Mouse (Mus musculus) midbrain, postnatal 0 days (tissue): ENCODE results near the gene Aqp3. TPM values are rescaled to one million over a fixed set of nuclear protein-coding genes. Genes with fewer than 3 reads are reported as not detected.

Source experiments
- ATAC-seq: fragments of 200-750 bp; cut with Nextera tagmentation; 2 replicates; pipeline ENCODE4 v1.8.0; 2017; ENCODE audit warnings: moderate number of reproducible peaks, mild to moderate bottlenecking, moderate TSS enrichment, moderate library complexity; ENCODE audit not compliant: low FRiP score
- DNase-seq: peaks from one replicate; pipeline ENCODE4 v3.0.0-alpha.2; 2015; ENCODE audit warnings: low spot score
- H3K27ac ChIP-seq: fragments of 300-500 bp; sonication (generic); 2 replicates; pipeline ENCODE4 v1.5.1; 2014; ENCODE audit warnings: low read depth, mild to moderate bottlenecking, low read length, mixed read lengths
- H3K27me3 ChIP-seq: fragments of 300-500 bp; sonication (generic); 2 replicates; pipeline ENCODE4 v1.6.1; 2014; ENCODE audit warnings: low read length, control low read depth, mixed read lengths; ENCODE audit not compliant: insufficient read depth
- H3K36me3 ChIP-seq: fragments of 300-500 bp; sonication (generic); 2 replicates; pipeline ENCODE4 v1.6.1; 2014; ENCODE audit warnings: low read length, control low read depth, mixed read lengths; ENCODE audit not compliant: insufficient read depth
- H3K4me1 ChIP-seq: fragments of 300-500 bp; sonication (generic); 2 replicates; pipeline ENCODE4 v1.6.1; 2014; ENCODE audit warnings: mild to moderate bottlenecking, control low read depth, antibody characterized with exemption, low read length, mixed read lengths; ENCODE audit not compliant: insufficient read depth
- H3K4me2 ChIP-seq: fragments of 300-500 bp; sonication (generic); 2 replicates; pipeline ENCODE4 v1.6.1; 2014; ENCODE audit warnings: low read depth, mild to moderate bottlenecking, low read length, mixed read lengths; ENCODE audit not compliant: poor library complexity, severe bottlenecking
- H3K4me3 ChIP-seq: fragments of 300-500 bp; sonication (generic); 2 replicates; pipeline ENCODE4 v1.5.1; 2014; ENCODE audit warnings: low read depth, mild to moderate bottlenecking, low read length, moderate library complexity
- H3K9ac ChIP-seq: fragments of 300-500 bp; sonication (generic); replicated peaks from 2 replicates; pipeline ENCODE4 v1.6.1; 2014; ENCODE audit warnings: mild to moderate bottlenecking, low read length, moderate library complexity, mixed read lengths; ENCODE audit not compliant: poor library complexity, severe bottlenecking
- H3K9me3 ChIP-seq: fragments of 300-500 bp; sonication (generic); 2 replicates; pipeline ENCODE4 v1.6.1; 2016; ENCODE audit warnings: low read length, control low read depth
- CTCF ChIP-seq: IDR thresholded peaks from 2 replicates; pipeline ENCODE4 v1.5.1; 2016; ENCODE audit warnings: antibody characterized with exemption, mild to moderate bottlenecking
- WGBS: fragments of 180-500 bp; shearing (Covaris S2); extraction: QIAGEN DNeasy Blood & Tissue Kit; methylation state at CpG from one replicate; pipeline ENCODE4 v1.1.7; 2014; 5-methylcytosine and 5-hydroxymethylcytosine counted together
- polyA plus RNA-seq: library from polyadenylated mRNA; unstranded; fragments of >200 nt; fragmentation: Nextera tagmentation; extraction: Ambion mirVana; gene quantifications from 2 replicates; pipeline ENCODE4 v1.2.1, GENCODE M21; 2015
- total RNA-seq: library from RNA; depleted of rRNA; stranded (reverse); fragments of >200 nt; gene quantifications from 2 replicates; pipeline ENCODE4 v1.2.3, GENCODE M21; 2014

Aqp3 gene
- total and polyA plus RNA-seq, 2 experiments from 2014 or later = 0.47 to 1.1 TPM

DNA sequence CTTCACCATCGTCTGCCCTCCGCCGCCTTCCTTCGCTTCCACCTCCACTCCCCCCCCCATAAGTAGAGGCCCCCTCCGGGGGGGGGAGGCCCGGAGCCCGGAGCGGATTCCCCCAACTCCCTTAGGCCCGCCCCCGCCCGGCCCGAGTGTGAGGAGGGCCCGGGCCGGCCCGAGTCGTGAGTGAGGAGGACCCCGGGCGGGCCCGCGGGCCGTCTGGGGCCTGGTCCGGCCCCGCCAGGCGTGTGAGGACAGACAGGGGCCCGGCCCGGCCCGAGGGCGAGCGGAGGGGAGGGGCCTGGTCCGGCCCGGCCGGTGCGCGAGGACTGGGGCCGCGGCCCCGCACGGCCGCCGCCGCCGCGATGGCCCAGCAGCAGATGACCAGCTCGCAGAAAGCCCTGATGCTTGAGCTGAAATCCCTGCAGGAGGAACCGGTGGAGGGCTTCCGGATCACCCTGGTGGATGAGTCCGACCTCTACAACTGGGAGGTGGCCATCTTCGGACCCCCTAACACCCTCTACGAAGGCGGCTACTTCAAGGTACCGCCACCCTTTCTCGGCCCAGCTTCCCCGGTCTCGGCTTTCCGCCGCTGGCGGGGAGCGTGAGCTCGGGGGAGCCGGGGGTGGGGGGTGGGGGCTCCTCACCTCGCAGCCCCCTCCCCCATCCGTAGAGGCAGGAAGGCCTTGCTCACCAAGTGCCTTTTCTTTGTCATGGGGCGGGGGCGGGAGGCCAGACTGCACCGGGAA lies 37.9 kb upstream of the Aqp3 start, which contains the start of gene Ube2r2:
Ube2r2 (plus strand) TSS at position 33 of the 743 bp plus-strand sequence.
- Histone ChIP-seq H3K4me3 (peak within 1 kb of the TSS; percentile 99), H3K27ac (peak within 1 kb of the TSS; percentile 97), H3K36me3 (peaks cover 4% of the 10 kb centered on the region; the same call in 1 of the 2 replicates), H3K9me3 (no peaks in the 10 kb centered on the region), H3K27me3 (no peaks in the 10 kb centered on the region), H3K9ac (peak within 1 kb of the TSS; percentile 99), H3K4me2 (peak within 1 kb of the TSS; percentile 74), H3K4me1 (no peaks in the 10 kb centered on the region)
- 0% methylated on average over 33 of the region's 65 CpGs for WGBS
- ATAC-seq (peak; percentile 74), DNase-seq (peak; percentile 70)
- TF ChIP-seq CTCF = peak; percentile 23; the same call in 1 of the 2 replicates

DNA sequence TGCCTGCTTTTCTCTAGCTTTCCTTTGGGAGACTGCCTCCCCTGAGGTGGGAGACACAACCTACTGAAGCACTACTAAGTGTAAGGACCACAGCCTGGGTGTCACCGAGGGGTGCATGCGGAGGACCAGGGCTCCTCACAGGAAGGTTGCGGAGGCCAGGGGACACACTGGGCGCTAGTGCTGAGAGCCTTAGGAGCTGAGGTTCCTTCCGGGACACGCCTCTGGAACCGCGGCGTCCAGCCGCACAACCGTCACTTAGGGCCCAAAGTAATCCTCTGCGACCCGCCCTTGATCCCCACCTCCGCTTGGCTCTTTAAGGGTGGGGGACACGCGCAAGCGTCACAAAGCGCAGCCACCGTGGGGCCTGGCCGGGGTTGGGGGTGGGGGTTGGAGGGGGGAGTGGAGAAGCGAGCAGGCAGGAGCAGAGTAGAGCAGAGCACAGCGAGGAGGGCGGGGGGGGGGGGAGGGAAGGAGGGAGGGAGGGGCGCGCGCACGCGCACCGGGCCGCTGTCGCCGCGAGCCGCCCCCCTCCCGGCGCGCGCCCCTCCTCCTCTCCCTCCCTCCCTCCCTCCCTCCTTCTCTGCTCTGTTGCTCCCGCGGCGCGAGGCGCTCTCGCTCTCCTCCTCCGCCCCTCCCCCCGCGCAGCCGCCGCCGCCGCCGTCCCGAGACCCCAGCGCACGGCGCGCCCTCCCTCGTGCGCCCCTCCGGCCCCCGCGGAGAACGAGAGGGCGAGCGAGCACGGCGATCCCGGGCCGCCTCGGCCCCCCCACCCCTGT lies 37.1 kb upstream of the Aqp3 start:
- DNase-seq (peak; percentile 87), ATAC-seq (peak; percentile 94)
- under 1% methylated on average over 13 of the region's 70 CpGs for WGBS
- Histone ChIP-seq H3K9ac (peak overlapping the region; percentile 99), H3K27ac (peak overlapping the region; percentile 97), H3K4me1 (no peaks in the 10 kb centered on the region), H3K9me3 (no peaks in the 10 kb centered on the region), H3K4me2 (peak overlapping the region; percentile 74), H3K4me3 (peak overlapping the region; percentile 99), H3K27me3 (no peaks in the 10 kb centered on the region), H3K36me3 (no peaks in the 10 kb centered on the region)
- TF ChIP-seq CTCF = no peak

DNA sequence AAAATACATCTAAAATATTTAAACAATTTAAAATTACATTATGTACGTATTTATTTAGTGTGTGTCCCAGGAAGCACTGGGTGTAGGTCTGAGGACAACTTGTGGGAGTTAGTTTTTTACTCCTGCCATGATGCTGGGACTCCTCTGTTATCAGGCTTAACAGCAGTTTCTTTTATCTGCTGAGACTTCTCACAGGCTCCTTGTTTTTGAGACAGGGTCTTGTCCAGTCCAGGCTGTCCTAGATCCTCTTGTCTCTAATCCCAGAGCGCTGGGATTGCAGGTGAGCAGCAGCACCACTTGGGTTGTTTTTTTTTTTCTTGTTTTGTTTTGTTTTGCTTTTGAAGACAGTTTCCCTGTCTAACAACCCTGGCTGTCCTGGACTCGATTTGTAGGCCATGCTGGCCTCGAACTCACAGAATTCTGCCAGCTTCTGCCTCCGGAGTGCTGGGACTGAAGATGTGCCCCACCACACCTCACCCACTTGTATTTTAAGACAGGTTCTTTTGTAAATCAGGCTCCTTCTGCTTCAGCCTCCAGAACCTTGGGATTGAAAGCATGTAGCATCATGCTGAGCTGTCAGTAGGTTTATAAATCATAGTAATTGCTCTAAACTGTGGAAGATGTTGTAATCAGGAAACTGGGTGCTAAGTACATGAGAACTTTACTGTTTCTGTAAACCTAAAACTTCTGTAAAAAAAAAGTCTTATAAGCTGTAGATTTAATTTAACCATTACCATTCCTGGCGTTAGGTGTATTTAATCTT lies 35.7 kb upstream of the Aqp3 start:
- H3K4me2 ChIP-seq = no peak overlapping the region
- no peak overlapping the region for H3K27ac ChIP-seq
- no peaks in the 10 kb centered on the region for H3K9me3 ChIP-seq
- 81% methylated on average over 6 of the region's 6 CpGs for WGBS
- no peak for TF ChIP-seq CTCF
- ATAC-seq (no peak), DNase-seq (no peak)
- H3K36me3 ChIP-seq = no peaks in the 10 kb centered on the region
- H3K4me3 ChIP-seq = no peak overlapping the region
- H3K9ac ChIP-seq = no peak overlapping the region
- no peaks in the 10 kb centered on the region for H3K27me3 ChIP-seq
- no peaks in the 10 kb centered on the region for H3K4me1 ChIP-seq

DNA sequence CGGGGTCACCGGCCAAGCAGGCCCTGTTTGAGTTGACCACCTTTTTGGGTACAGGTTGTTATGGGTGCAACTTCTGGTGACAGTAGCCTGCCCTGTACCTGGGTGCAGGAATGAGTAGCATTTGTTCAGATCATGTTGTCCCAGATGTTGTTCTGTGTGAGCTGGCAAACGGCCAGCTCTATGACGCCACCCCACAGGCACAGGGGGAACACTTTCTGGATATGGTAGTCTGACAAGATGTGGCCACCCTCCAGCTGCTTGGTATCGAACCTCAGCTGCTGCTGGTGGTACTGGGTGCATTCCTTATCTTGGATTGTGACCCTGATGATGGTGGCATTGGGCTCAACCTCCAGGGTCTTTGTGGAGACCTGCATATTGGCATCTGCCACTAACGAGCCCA lies 34.5 kb upstream of the Aqp3 start:
- TF ChIP-seq CTCF = no peak
- H3K4me1 ChIP-seq = no peaks in the 10 kb centered on the region
- WGBS = 81% methylated on average over 6 of the region's 6 CpGs
- H3K9ac ChIP-seq = no peak overlapping the region
- no peaks in the 10 kb centered on the region for H3K27me3 ChIP-seq
- ATAC-seq (no peak), DNase-seq (no peak)
- H3K4me3 ChIP-seq = no peak overlapping the region
- H3K36me3 ChIP-seq = no peaks in the 10 kb centered on the region
- no peak overlapping the region for H3K4me2 ChIP-seq
- H3K27ac ChIP-seq = no peak overlapping the region
- no peaks in the 10 kb centered on the region for H3K9me3 ChIP-seq

DNA sequence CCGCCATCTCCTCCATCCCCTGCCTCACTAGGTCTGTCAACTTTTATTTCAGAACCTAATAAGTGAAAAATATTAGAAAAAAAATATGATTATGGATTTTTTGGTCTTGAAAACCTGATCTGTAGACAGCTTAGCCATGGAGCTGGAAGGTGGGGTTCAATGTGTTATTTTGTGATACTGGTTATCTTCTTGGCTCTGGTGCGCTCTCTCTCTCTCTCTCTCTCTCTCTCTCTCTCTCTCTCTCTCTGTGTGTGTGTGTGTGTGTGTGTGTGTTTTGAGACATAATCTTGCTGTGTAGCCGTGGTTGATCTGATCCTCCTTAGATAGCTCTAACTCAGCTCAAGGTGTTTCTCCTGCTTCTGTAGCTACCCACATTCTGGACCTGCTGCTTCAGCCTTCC lies 31.9 kb upstream of the Aqp3 start:
- Histone ChIP-seq H3K4me1 (no peaks in the 10 kb centered on the region), H3K27me3 (0 out of 2 replicates have a peak, but pooled peaks cover 4% of the 10 kb centered on the region), H3K4me3 (no peak overlapping the region), H3K4me2 (no peak overlapping the region), H3K27ac (no peak overlapping the region), H3K36me3 (no peaks in the 10 kb centered on the region), H3K9me3 (no peaks in the 10 kb centered on the region), H3K9ac (no peak overlapping the region)
- DNase-seq = no peak
- TF ChIP-seq CTCF = no peak
- WGBS = 88% methylated on average over 3 of the region's 3 CpGs
- no peak for ATAC-seq
